Mouse (Mus musculus) stomach, embryonic 15.5 days (tissue): ENCODE results near the gene Ids. TPM values are rescaled to one million over a fixed set of nuclear protein-coding genes. Genes with fewer than 3 reads are reported as not detected.

Experiments
- ATAC-seq: fragments of 200-750 bp; cut with Nextera tagmentation; 2 replicates; pipeline ENCODE4 v1.8.0; 2017; ENCODE audit warnings: low read depth, moderate number of reproducible peaks, moderate TSS enrichment; ENCODE audit not compliant: insufficient read depth, low FRiP score
- H3K27ac ChIP-seq: fragments of 300-500 bp; sonication (generic); 2 replicates; pipeline ENCODE4 v1.5.1; 2015; ENCODE audit warnings: mild to moderate bottlenecking, inconsistent platforms
- H3K27me3 ChIP-seq: fragments of 300-500 bp; sonication (generic); replicated peaks from 2 replicates; pipeline ENCODE4 v1.6.1; 2015; ENCODE audit warnings: inconsistent platforms
- H3K36me3 ChIP-seq: fragments of 300-500 bp; sonication (generic); 2 replicates; pipeline ENCODE4 v1.6.1; 2015; ENCODE audit warnings: inconsistent platforms
- H3K4me1 ChIP-seq: fragments of 300-500 bp; sonication (generic); 2 replicates; pipeline ENCODE4 v1.6.1; 2015; ENCODE audit warnings: inconsistent platforms
- H3K4me2 ChIP-seq: fragments of 300-500 bp; sonication (generic); 2 replicates; pipeline ENCODE4 v1.6.1; 2015; ENCODE audit warnings: mild to moderate bottlenecking, inconsistent platforms
- H3K4me3 ChIP-seq: fragments of 300-500 bp; sonication (generic); replicated peaks from 2 replicates; pipeline ENCODE4 v1.5.1; 2015; ENCODE audit warnings: inconsistent platforms
- H3K9ac ChIP-seq: fragments of 300-500 bp; sonication (generic); 2 replicates; pipeline ENCODE4 v1.6.1; 2015; ENCODE audit warnings: inconsistent platforms
- H3K9me3 ChIP-seq: fragments of 300-500 bp; sonication (generic); 2 replicates; pipeline ENCODE4 v1.6.1; 2016; ENCODE audit warnings: inconsistent platforms
- WGBS: fragments of 180-500 bp; shearing (Covaris S2); methylation state at CpG from one replicate; pipeline ENCODE4 v1.1.7; 2015; 5-methylcytosine and 5-hydroxymethylcytosine counted together
- polyA plus RNA-seq: library from polyadenylated mRNA; unstranded; fragments of >200 nt; fragmentation: Nextera tagmentation; extraction: Ambion mirVana; gene quantifications from 2 replicates; pipeline ENCODE4 v1.2.1, GENCODE M21; 2015

The Ids gene
- polyA plus RNA-seq, 1 experiment from 2014 or later, result 3.4 TPM

- Histone ChIP-seq H3K27ac (no peak overlapping the region), H3K4me2 (no peak overlapping the region), H3K9me3 (no peaks in the 10 kb centered on the region), H3K4me1 (no peaks in the 10 kb centered on the region), H3K9ac (no peak overlapping the region), H3K27me3 (no peaks in the 10 kb centered on the region), H3K4me3 (no peak overlapping the region), H3K36me3 (no peaks in the 10 kb centered on the region)
- no peak for ATAC-seq
- 81% methylated on average over 2 of the region's 2 CpGs for WGBS
Measured at GRCm38 (mm10) chrX:70328530-70329143, 36.2 kb downstream of the Ids start.

- H3K4me3 ChIP-seq, result no peak overlapping the region
- WGBS, result 50% methylated on average over 1 of the region's 1 CpGs
- no peak overlapping the region for H3K4me2 ChIP-seq
- no peaks in the 10 kb centered on the region for H3K4me1 ChIP-seq
- H3K9ac ChIP-seq, result no peak overlapping the region
- H3K36me3 ChIP-seq, result no peaks in the 10 kb centered on the region
- no peak overlapping the region for H3K27ac ChIP-seq
- no peaks in the 10 kb centered on the region for H3K9me3 ChIP-seq
- ATAC-seq, result no peak
- H3K27me3 ChIP-seq, result no peaks in the 10 kb centered on the region
Measured at GRCm38 (mm10) chrX:70327656-70328055, 37.2 kb downstream of the Ids start.

- Histone ChIP-seq H3K27ac (no peak overlapping the region), H3K9ac (no peak overlapping the region), H3K4me1 (no peaks in the 10 kb centered on the region), H3K27me3 (no peaks in the 10 kb centered on the region), H3K36me3 (no peaks in the 10 kb centered on the region), H3K4me2 (no peak overlapping the region), H3K4me3 (no peak overlapping the region), H3K9me3 (no peaks in the 10 kb centered on the region)
- 28% methylated on average over 2 of the region's 2 CpGs for WGBS
- no peak for ATAC-seq
Measured at GRCm38 (mm10) chrX:70319254-70319653, 45.6 kb downstream of the Ids start.

GRCm38 (mm10) chrX:70314949-70315641, 49.8 kb downstream of the Ids start:
- Histone ChIP-seq H3K36me3 (no peaks in the 10 kb centered on the region), H3K4me3 (no peak overlapping the region), H3K4me1 (no peaks in the 10 kb centered on the region), H3K9me3 (no peaks in the 10 kb centered on the region), H3K27me3 (no peaks in the 10 kb centered on the region), H3K9ac (no peak overlapping the region), H3K4me2 (no peak overlapping the region), H3K27ac (no peak overlapping the region)
- WGBS, result 78% methylated on average over 3 of the region's 3 CpGs
- no peak for ATAC-seq

Other genes starting within 250 kb of the Ids start
- gene 1110012L19Rik, start 20.8 kb upstream of the Ids start, polyA plus RNA-seq, result 31.5 and 33.5 TPM in 2 replicates
- gene Tmem185a, start 112.1 kb upstream of the Ids start, polyA plus RNA-seq, result 39.5 and 41.2 TPM in 2 replicates